Mouse (Mus musculus) testis, adult 2 months (tissue): Measurements from ENCODE around the gene Birc6. TPM values are rescaled to one million over a fixed set of nuclear protein-coding genes. Genes with fewer than 3 reads are reported as not detected.

Source experiments
- H3K27ac ChIP-seq: fragments of 200-500 bp; 2 replicates; pipeline ENCODE4 v1.5.1; 2012; ENCODE audit warnings: low read depth, low read length; ENCODE audit not compliant: control insufficient read depth, insufficient read depth
- H3K27me3 ChIP-seq: fragments of 200-500 bp; 2 replicates; pipeline ENCODE4 v1.6.1; 2012; ENCODE audit warnings: mild to moderate bottlenecking, low read length, moderate library complexity; ENCODE audit not compliant: control insufficient read depth, insufficient read depth
- H3K36me3 ChIP-seq: fragments of 200-500 bp; 2 replicates; pipeline ENCODE4 v1.6.1; 2012; ENCODE audit warnings: mild to moderate bottlenecking, low read length; ENCODE audit not compliant: control insufficient read depth, insufficient read depth
- H3K4me1 ChIP-seq: fragments of 200-500 bp; 2 replicates; pipeline ENCODE4 v1.6.1; 2012; ENCODE audit warnings: low read length; ENCODE audit not compliant: control insufficient read depth, insufficient read depth
- H3K4me3 ChIP-seq: fragments of 200-500 bp; 2 replicates; pipeline ENCODE4 v1.5.1; 2012; ENCODE audit warnings: low read depth, mild to moderate bottlenecking, low read length, moderate library complexity, mixed read lengths; ENCODE audit not compliant: control insufficient read depth
- CTCF ChIP-seq: fragments of 200-500 bp; IDR thresholded peaks from 2 replicates; pipeline ENCODE4 v1.5.1; 2012; ENCODE audit warnings: low read depth, mild to moderate bottlenecking, inconsistent platforms, low read length, moderate library complexity; ENCODE audit not compliant: control insufficient read depth, insufficient read depth, insufficient replicate concordance
- POLR2A ChIP-seq: fragments of 200-500 bp; IDR thresholded peaks from 2 replicates; pipeline ENCODE4 v1.6.1; 2012; ENCODE audit warnings: low read depth, mild to moderate bottlenecking, inconsistent platforms, low read length, moderate library complexity; ENCODE audit not compliant: control insufficient read depth
- polyA plus RNA-seq: library from polyadenylated mRNA; depleted of rRNA; stranded (reverse); fragments of >200 nt; gene quantifications from 2 replicates; pipeline ENCODE4 v1.2.3, GENCODE M21; 2012

Birc6 gene
- polyA plus RNA-seq, 1 experiment: 26.3 TPM

DNA sequence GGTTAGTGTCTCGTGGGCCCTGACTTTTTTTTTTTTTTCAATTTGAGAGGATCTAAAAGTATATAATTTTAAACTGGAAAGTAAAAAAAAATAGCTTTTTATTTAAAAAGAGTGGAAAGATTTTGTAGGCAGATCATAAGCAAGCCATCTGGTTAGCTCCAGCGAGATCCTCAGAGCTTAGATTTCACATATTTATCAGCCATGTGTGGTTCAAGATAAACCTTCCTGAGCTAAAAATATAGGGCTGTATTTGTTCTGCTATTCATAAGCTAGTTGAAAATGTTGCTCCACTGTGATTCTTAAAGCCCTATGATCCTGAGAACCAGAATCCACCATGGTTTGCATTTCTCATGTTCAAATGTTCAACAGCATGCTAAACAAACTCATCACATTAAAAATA is 20.2 kb upstream of the Birc6 start:
- Histone ChIP-seq H3K27me3 (no peaks in the 10 kb centered on the region), H3K4me1 (no peaks in the 10 kb centered on the region), H3K27ac (no peak overlapping the region), H3K36me3 (no peaks in the 10 kb centered on the region), H3K4me3 (no peak overlapping the region)
- TF ChIP-seq POLR2A (no peak), CTCF (no peak)

DNA sequence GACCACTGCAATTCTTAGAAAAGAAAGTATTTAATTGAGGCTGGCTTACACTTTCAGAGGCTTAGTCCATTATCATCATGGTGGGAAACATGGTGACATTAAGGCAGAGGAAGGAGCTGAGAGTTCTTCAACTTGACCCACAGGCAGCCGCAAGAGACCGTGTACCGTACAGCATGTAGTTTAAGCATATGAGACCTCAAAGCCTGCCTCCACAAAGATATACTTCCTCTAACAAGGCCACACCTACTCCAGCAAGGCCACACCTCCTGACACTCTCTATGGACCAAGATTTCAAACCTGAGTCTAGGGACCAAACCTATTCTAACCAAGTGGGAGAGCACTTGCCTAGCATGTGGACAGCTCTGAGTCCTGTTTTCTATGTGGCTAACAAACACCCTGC is 19.5 kb upstream of the Birc6 start:
- H3K27ac ChIP-seq: no peak overlapping the region
- no peaks in the 10 kb centered on the region for H3K27me3 ChIP-seq
- no peaks in the 10 kb centered on the region for H3K36me3 ChIP-seq
- no peaks in the 10 kb centered on the region for H3K4me1 ChIP-seq
- H3K4me3 ChIP-seq: no peak overlapping the region
- TF ChIP-seq POLR2A (no peak), CTCF (no peak)

DNA sequence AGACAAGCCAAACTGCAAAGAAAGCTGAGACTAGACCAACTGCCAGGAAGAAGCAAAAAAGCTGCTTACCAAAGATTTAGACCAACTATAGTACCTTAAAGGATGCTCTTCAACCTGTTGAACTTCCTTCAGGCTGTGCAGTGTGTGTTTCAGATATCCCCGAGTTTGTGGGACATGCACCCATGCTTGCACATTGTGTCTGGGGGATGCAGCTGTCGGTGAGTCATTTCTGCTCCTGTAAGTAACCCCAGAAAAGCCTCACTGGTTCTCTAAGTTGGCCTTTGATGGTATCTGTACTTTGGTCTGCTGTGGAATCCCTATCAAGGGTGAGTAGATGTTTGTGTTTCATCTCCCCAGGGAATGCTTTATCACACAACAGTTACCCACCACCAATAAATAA is 15.8 kb upstream of the Birc6 start:
- H3K4me3 ChIP-seq: no peak overlapping the region
- no peak for TF ChIP-seq CTCF
- TF ChIP-seq POLR2A: no peak
- H3K4me1 ChIP-seq: no peaks in the 10 kb centered on the region
- H3K27me3 ChIP-seq: no peaks in the 10 kb centered on the region
- no peaks in the 10 kb centered on the region for H3K36me3 ChIP-seq
- no peak overlapping the region for H3K27ac ChIP-seq

DNA sequence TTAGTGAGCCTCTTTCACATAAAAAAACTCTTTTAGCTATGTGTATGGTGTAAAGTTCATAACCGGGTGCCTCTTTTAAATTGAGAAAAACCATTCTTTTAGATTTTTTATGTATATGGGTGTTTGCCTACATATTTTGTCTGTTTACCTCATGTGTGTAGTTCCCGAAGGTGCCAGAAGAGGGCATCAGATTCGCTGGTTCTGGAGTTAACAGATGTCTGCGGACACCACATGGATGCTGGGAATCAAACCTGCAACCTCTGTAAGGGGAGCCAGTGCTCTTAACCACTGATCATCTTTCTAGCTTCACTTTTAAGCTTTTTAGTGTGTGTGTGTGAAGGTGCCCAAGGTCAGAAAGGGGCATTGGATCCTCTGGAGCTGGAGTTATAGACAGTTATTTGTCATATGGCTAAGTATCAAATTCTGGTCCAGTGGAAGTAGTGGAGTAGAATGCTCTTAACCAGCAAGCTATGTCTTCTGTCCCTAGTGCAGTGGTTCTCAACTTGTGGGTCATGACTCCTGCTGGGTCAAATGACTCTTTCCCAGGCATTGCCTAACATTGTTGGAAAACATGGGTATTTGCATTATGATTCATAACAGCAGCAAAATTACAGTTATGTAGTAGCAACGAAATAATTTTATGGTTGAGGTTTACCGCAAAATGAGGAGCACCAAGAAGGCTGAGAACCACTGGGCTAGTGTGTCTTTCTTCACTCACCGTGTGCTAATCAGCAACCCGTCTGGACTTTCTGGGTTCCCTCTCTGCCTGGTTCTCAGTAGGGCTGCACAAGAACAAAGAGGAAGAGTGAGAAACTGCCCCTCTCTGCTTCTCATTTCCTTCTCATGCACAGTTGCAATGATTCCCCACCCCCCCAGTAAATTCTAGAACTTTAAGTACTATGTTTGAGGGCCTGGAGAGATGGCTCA is 5.0 kb upstream of the Birc6 start:
- TF ChIP-seq POLR2A (no peak), CTCF (peak; percentile 22; the same call in 1 of the 2 replicates)
- Histone ChIP-seq H3K36me3 (no peaks in the 10 kb centered on the region), H3K27ac (no peak overlapping the region), H3K4me1 (peaks cover 5% of the 10 kb centered on the region; the same call in 1 of the 2 replicates), H3K4me3 (no peak overlapping the region), H3K27me3 (no peaks in the 10 kb centered on the region)

DNA sequence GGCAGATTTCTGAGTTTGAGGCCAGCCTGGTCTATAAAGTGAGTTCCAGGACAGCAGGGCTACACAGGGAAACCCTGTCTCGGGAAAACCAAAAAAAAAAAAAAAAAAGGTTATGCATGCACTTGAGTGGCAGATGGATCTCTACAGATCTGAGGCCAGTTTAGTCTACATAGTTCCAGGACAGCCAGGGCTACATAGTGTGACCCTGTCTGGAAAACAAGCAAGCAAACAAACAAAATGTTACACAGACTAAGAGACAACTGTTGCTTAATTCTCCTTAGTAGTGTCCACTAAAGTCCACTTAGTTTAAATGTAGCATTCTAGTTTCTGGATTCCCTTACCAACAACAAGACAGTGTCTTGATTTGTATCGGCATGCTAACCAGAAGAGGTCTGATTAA is 2.0 kb upstream of the Birc6 start:
- no peak for TF ChIP-seq POLR2A
- TF ChIP-seq CTCF: no peak
- Histone ChIP-seq H3K27ac (no peak overlapping the region), H3K27me3 (no peaks in the 10 kb centered on the region), H3K4me3 (no peak overlapping the region; the same call in 1 of the 2 replicates), H3K36me3 (no peaks in the 10 kb centered on the region), H3K4me1 (peaks cover 7% of the 10 kb centered on the region; the same call in 1 of the 2 replicates)

DNA sequence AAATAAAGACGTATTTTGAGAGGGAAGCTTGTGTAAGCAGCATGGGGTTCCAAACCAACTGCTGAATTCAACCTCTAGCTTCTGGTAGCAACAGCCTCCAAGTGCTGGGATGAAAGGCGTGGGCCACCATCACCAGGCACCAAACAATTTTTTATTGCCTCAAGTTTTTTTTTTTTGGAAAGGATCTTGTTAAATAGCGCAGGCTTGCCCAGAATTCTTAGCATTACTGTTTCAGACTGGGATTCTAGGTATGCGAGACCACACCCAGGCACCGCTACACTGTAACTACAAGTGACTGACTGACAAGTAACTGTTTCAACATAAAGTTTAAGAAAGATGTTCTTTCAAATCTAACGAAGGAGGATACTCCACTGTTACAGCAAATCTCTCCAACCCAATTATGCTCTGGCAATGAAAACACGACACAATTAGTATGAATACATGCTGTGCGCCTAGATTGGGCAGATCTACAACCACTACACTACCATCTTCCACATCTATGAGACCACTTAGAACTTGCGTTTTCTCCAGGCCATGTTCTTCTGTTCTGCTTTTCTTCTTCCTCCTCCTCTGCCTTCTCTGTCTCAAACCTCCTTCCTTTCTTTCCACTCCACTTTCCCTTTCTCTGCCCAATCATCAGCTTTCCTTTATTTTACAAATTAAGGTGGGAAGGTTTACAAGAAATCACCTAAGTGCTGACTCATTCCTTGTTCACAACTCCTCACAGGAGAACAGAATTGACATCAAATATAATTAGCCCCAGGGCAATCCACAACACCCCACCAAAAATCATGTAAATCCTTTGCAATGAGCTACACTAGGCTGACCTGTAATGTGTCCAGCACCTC is 1.1 kb upstream of the Birc6 start:
- Histone ChIP-seq H3K27ac (peak overlapping the region; percentile 94), H3K36me3 (no peaks in the 10 kb centered on the region), H3K4me3 (peak overlapping the region; percentile 98), H3K27me3 (no peaks in the 10 kb centered on the region), H3K4me1 (peaks cover 7% of the 10 kb centered on the region; the same call in 1 of the 2 replicates)
- no peak for TF ChIP-seq POLR2A
- TF ChIP-seq CTCF: no peak
